Mouse (Mus musculus): ENCODE measurements around the gene Klhdc2. TPM values are rescaled to one million over a fixed set of nuclear protein-coding genes. Genes with fewer than 3 reads are reported as not detected.
A peak's percentile ranks its signal among the peaks of the same experiment; 100 is the strongest.

Klhdc2 gene
- 105 and 111 TPM in 2 replicates for polyA plus RNA-seq (2015; fragmentation: Nextera tagmentation; extraction: Ambion mirVana)

GRCm38 (mm10) chr12:69296511-69297410 lies at the start of gene Klhdc2:
Gene Klhdc2, plus strand, starts transcription at chr12:69296681.
- Histone ChIP-seq H3K4me1 (peaks cover 27% of the 10 kb centered on the region), H3K9ac (peak within 1 kb of the TSS; percentile 95), H3K27ac (peak within 1 kb of the TSS; percentile 94), H3K9me3 (no peaks in the 10 kb centered on the region), H3K4me3 (peak within 1 kb of the TSS; percentile 86), H3K4me2 (peak within 1 kb of the TSS; percentile 67), H3K36me3 (peaks cover 15% of the 10 kb centered on the region), H3K27me3 (no peaks in the 10 kb centered on the region)
- peak; percentile 91 for ATAC-seq (ENCODE audit: insufficient number of reproducible peaks, low FRiP score, low TSS enrichment, low read depth)
- under 1% methylated on average over 96 of the region's 98 CpGs for WGBS

GRCm38 (mm10) chr12:69249766-69250165 lies 46.7 kb upstream of the Klhdc2 start:
- Histone ChIP-seq H3K4me1 (no peaks in the 10 kb centered on the region), H3K4me3 (no peak overlapping the region), H3K9me3 (no peaks in the 10 kb centered on the region), H3K9ac (no peak overlapping the region), H3K36me3 (no peaks in the 10 kb centered on the region), H3K4me2 (no peak overlapping the region), H3K27me3 (no peaks in the 10 kb centered on the region), H3K27ac (no peak overlapping the region)
- WGBS, result 82% methylated on average over 4 of the region's 4 CpGs
- ATAC-seq (ENCODE audit: insufficient number of reproducible peaks, low FRiP score, low TSS enrichment, low read depth), result no peak

GRCm38 (mm10) chr12:69250756-69251155 lies 45.7 kb upstream of the Klhdc2 start:
- Histone ChIP-seq H3K36me3 (no peaks in the 10 kb centered on the region), H3K27ac (no peak overlapping the region), H3K9me3 (no peaks in the 10 kb centered on the region), H3K4me1 (no peaks in the 10 kb centered on the region), H3K9ac (no peak overlapping the region), H3K27me3 (no peaks in the 10 kb centered on the region), H3K4me2 (no peak overlapping the region), H3K4me3 (no peak overlapping the region)
- 87% methylated on average over 8 of the region's 8 CpGs for WGBS
- ATAC-seq (ENCODE audit: insufficient number of reproducible peaks, low FRiP score, low TSS enrichment, low read depth), result no peak

- Histone ChIP-seq H3K9ac (no peak overlapping the region), H3K4me3 (no peak overlapping the region), H3K9me3 (no peaks in the 10 kb centered on the region), H3K4me1 (no peaks in the 10 kb centered on the region), H3K4me2 (no peak overlapping the region), H3K27ac (no peak overlapping the region), H3K27me3 (no peaks in the 10 kb centered on the region), H3K36me3 (no peaks in the 10 kb centered on the region)
- WGBS, result 83% methylated on average over 1 of the region's 1 CpGs
- no peak for ATAC-seq (ENCODE audit: insufficient number of reproducible peaks, low FRiP score, low TSS enrichment, low read depth)
These were observed 42.7 kb upstream of the Klhdc2 start for GRCm38 (mm10) chr12:69253806-69254205.

- 80% methylated on average over 11 of the region's 11 CpGs for WGBS
- no peaks in the 10 kb centered on the region for H3K9me3 ChIP-seq
- no peak overlapping the region for H3K27ac ChIP-seq
- no peaks in the 10 kb centered on the region for H3K4me1 ChIP-seq
- no peak overlapping the region for H3K4me2 ChIP-seq
- no peaks in the 10 kb centered on the region for H3K36me3 ChIP-seq
- H3K27me3 ChIP-seq, result no peaks in the 10 kb centered on the region
- ATAC-seq (ENCODE audit: insufficient number of reproducible peaks, low FRiP score, low TSS enrichment, low read depth), result no peak
- H3K4me3 ChIP-seq, result no peak overlapping the region
- no peak overlapping the region for H3K9ac ChIP-seq
These were observed 38.6 kb upstream of the Klhdc2 start for GRCm38 (mm10) chr12:69257836-69258235.

GRCm38 (mm10) chr12:69262251-69262650 lies 34.2 kb upstream of the Klhdc2 start:
- Histone ChIP-seq H3K4me3 (no peak overlapping the region), H3K9me3 (no peaks in the 10 kb centered on the region), H3K4me2 (no peak overlapping the region), H3K9ac (no peak overlapping the region), H3K27ac (no peak overlapping the region), H3K36me3 (no peaks in the 10 kb centered on the region), H3K4me1 (no peaks in the 10 kb centered on the region), H3K27me3 (no peaks in the 10 kb centered on the region)
- WGBS, result 86% methylated on average over 5 of the region's 5 CpGs
- no peak for ATAC-seq (ENCODE audit: insufficient number of reproducible peaks, low FRiP score, low TSS enrichment, low read depth)

GRCm38 (mm10) chr12:69265031-69265430 lies 31.4 kb upstream of the Klhdc2 start:
- no peak for ATAC-seq (ENCODE audit: insufficient number of reproducible peaks, low FRiP score, low TSS enrichment, low read depth)
- Histone ChIP-seq H3K4me3 (no peak overlapping the region), H3K4me2 (no peak overlapping the region), H3K36me3 (no peaks in the 10 kb centered on the region), H3K9me3 (no peaks in the 10 kb centered on the region), H3K9ac (no peak overlapping the region), H3K27me3 (no peaks in the 10 kb centered on the region), H3K27ac (no peak overlapping the region), H3K4me1 (no peaks in the 10 kb centered on the region)
- WGBS, result 80% methylated on average over 3 of the region's 3 CpGs

- Histone ChIP-seq H3K27me3 (no peaks in the 10 kb centered on the region), H3K36me3 (no peaks in the 10 kb centered on the region), H3K4me3 (no peak overlapping the region), H3K9me3 (no peaks in the 10 kb centered on the region), H3K9ac (no peak overlapping the region), H3K4me1 (no peaks in the 10 kb centered on the region), H3K27ac (no peak overlapping the region), H3K4me2 (no peak overlapping the region)
- WGBS, result 79% methylated on average over 11 of the region's 11 CpGs
- no peak for ATAC-seq (ENCODE audit: insufficient number of reproducible peaks, low FRiP score, low TSS enrichment, low read depth)
These were observed 28.4 kb upstream of the Klhdc2 start for GRCm38 (mm10) chr12:69267956-69268632.

- ATAC-seq (ENCODE audit: insufficient number of reproducible peaks, low FRiP score, low TSS enrichment, low read depth), result no peak
- Histone ChIP-seq H3K4me1 (no peaks in the 10 kb centered on the region), H3K27me3 (no peaks in the 10 kb centered on the region), H3K36me3 (no peaks in the 10 kb centered on the region), H3K4me3 (no peak overlapping the region), H3K4me2 (no peak overlapping the region), H3K9me3 (no peaks in the 10 kb centered on the region), H3K9ac (no peak overlapping the region), H3K27ac (no peak overlapping the region)
- 68% methylated on average over 2 of the region's 2 CpGs for WGBS
These were observed 27.5 kb upstream of the Klhdc2 start for GRCm38 (mm10) chr12:69268956-69269355.

- Histone ChIP-seq H3K4me3 (no peak overlapping the region), H3K4me2 (no peak overlapping the region), H3K27me3 (no peaks in the 10 kb centered on the region), H3K27ac (peak overlapping the region; percentile 5; the same call in 1 of the 2 replicates), H3K9ac (no peak overlapping the region), H3K36me3 (no peaks in the 10 kb centered on the region), H3K9me3 (no peaks in the 10 kb centered on the region), H3K4me1 (no peaks in the 10 kb centered on the region)
- no peak for ATAC-seq (ENCODE audit: insufficient number of reproducible peaks, low FRiP score, low TSS enrichment, low read depth)
- 32% methylated on average over 1 of the region's 1 CpGs for whole genome bisulfite sequencing
These were observed 16.5 kb upstream of the Klhdc2 start for GRCm38 (mm10) chr12:69279931-69280469.

- Histone ChIP-seq H3K4me3 (no peak overlapping the region), H3K27me3 (no peaks in the 10 kb centered on the region), H3K9ac (no peak overlapping the region), H3K4me1 (no peaks in the 10 kb centered on the region), H3K27ac (no peak overlapping the region), H3K9me3 (no peaks in the 10 kb centered on the region), H3K4me2 (no peak overlapping the region), H3K36me3 (no peaks in the 10 kb centered on the region)
- no peak for ATAC-seq (ENCODE audit: insufficient number of reproducible peaks, low FRiP score, low TSS enrichment, low read depth)
- 96% methylated on average over 3 of the region's 3 CpGs for WGBS
These were observed 15.6 kb upstream of the Klhdc2 start for GRCm38 (mm10) chr12:69280915-69281314.

GRCm38 (mm10) chr12:69283146-69283545 lies 13.3 kb upstream of the Klhdc2 start:
- ATAC-seq (ENCODE audit: insufficient number of reproducible peaks, low FRiP score, low TSS enrichment, low read depth), result no peak
- H3K27ac ChIP-seq, result no peak overlapping the region
- no peaks in the 10 kb centered on the region for H3K4me1 ChIP-seq
- 85% methylated on average over 7 of the region's 7 CpGs for WGBS
- H3K4me2 ChIP-seq, result no peak overlapping the region
- H3K36me3 ChIP-seq, result no peaks in the 10 kb centered on the region
- H3K9me3 ChIP-seq, result no peaks in the 10 kb centered on the region
- no peak overlapping the region for H3K4me3 ChIP-seq
- no peaks in the 10 kb centered on the region for H3K27me3 ChIP-seq
- H3K9ac ChIP-seq, result no peak overlapping the region
